Mouse (Mus musculus) kidney, embryonic 14.5 days (tissue): ENCODE measurements around the gene Pan2. TPM values are rescaled to one million over a fixed set of nuclear protein-coding genes. Genes with fewer than 3 reads are reported as not detected.

Experiments used
- ATAC-seq: fragments of 200-750 bp; cut with Nextera tagmentation; 2 replicates; pipeline ENCODE4 v1.8.0; 2017; ENCODE audit warnings: moderate number of reproducible peaks, mild to moderate bottlenecking, moderate TSS enrichment, moderate library complexity; ENCODE audit not compliant: low FRiP score, low TSS enrichment
- H3K27ac ChIP-seq: fragments of 300-500 bp; sonication (generic); 2 replicates; pipeline ENCODE4 v1.5.1; 2014; ENCODE audit warnings: low read depth, mild to moderate bottlenecking, low read length, moderate library complexity, mixed read lengths
- H3K27me3 ChIP-seq: fragments of 300-500 bp; sonication (generic); 2 replicates; pipeline ENCODE4 v1.6.1; 2014; ENCODE audit warnings: mild to moderate bottlenecking, low read length; ENCODE audit not compliant: control insufficient read depth, insufficient read depth
- H3K36me3 ChIP-seq: fragments of 300-500 bp; sonication (generic); 2 replicates; pipeline ENCODE4 v1.6.1; 2014; ENCODE audit warnings: low read length, mixed read lengths; ENCODE audit not compliant: control insufficient read depth, insufficient read depth
- H3K4me1 ChIP-seq: fragments of 300-500 bp; sonication (generic); 2 replicates; pipeline ENCODE4 v1.6.1; 2014; ENCODE audit warnings: low read length, mixed read lengths; ENCODE audit not compliant: control insufficient read depth, insufficient read depth
- H3K4me2 ChIP-seq: fragments of 300-500 bp; sonication (generic); replicated peaks from 2 replicates; pipeline ENCODE4 v1.6.1; 2014; ENCODE audit warnings: low read depth, mild to moderate bottlenecking, low read length
- H3K4me3 ChIP-seq: fragments of 300-500 bp; sonication (generic); 2 replicates; pipeline ENCODE4 v1.5.1; 2014; ENCODE audit warnings: mild to moderate bottlenecking, low read length
- H3K9ac ChIP-seq: fragments of 300-500 bp; sonication (generic); 2 replicates; pipeline ENCODE4 v1.6.1; 2014; ENCODE audit warnings: low read depth, mild to moderate bottlenecking, low read length, moderate library complexity
- H3K9me3 ChIP-seq: fragments of 300-500 bp; sonication (generic); 2 replicates; pipeline ENCODE4 v1.6.1; 2016; ENCODE audit warnings: low read length; ENCODE audit not compliant: control insufficient read depth
- WGBS: fragments of 180-500 bp; shearing (Covaris S2); extraction: QIAGEN DNeasy Blood & Tissue Kit; methylation state at CpG from one replicate; pipeline ENCODE4 v1.1.7; 2014; 5-methylcytosine and 5-hydroxymethylcytosine counted together
- polyA plus RNA-seq: library from polyadenylated mRNA; unstranded; fragments of >200 nt; fragmentation: Nextera tagmentation; extraction: Ambion mirVana; gene quantifications from 2 replicates; pipeline ENCODE4 v1.2.1, GENCODE M21; 2014

Pan2 gene
- polyA plus RNA-seq, 1 experiment from 2014 or later: 44.0 TPM

GRCm38 (mm10) chr10:128336597-128336996 lies 33.5 kb downstream of the Pan2 start:
- no peaks in the 10 kb centered on the region for H3K9me3 ChIP-seq
- WGBS: 84% methylated on average over 3 of the region's 3 CpGs
- no peak overlapping the region; the same call in 1 of the 2 replicates for H3K9ac ChIP-seq
- H3K27me3 ChIP-seq: no peaks in the 10 kb centered on the region
- H3K36me3 ChIP-seq: peaks cover 7% of the 10 kb centered on the region
- H3K4me2 ChIP-seq: peak overlapping the region; percentile 63
- no peak overlapping the region for H3K27ac ChIP-seq
- no peak for ATAC-seq
- H3K4me1 ChIP-seq: peaks cover 20% of the 10 kb centered on the region
- no peak overlapping the region; the same call in 1 of the 2 replicates for H3K4me3 ChIP-seq

- Histone ChIP-seq H3K27me3 (no peaks in the 10 kb centered on the region), H3K4me3 (peak within 1 kb of the TSS; percentile 86), H3K4me1 (peaks cover 20% of the 10 kb centered on the region), H3K4me2 (peak within 1 kb of the TSS; percentile 85), H3K9ac (peak within 1 kb of the TSS; percentile 85), H3K36me3 (peaks cover 7% of the 10 kb centered on the region), H3K9me3 (no peaks in the 10 kb centered on the region), H3K27ac (peak within 1 kb of the TSS; percentile 87)
- ATAC-seq: peak; percentile 98
- under 1% methylated on average over 61 of the region's 61 CpGs for WGBS
Observed at GRCm38 (mm10) chr10:128337306-128338181, 34.4 kb downstream of the Pan2 start, which contains the start of gene Cs. Gene Cs (plus strand): TSS chr10:128337734.

GRCm38 (mm10) chr10:128338415-128338814 lies 35.3 kb downstream of the Pan2 start:
- Histone ChIP-seq H3K4me1 (peaks cover 23% of the 10 kb centered on the region), H3K4me3 (peak overlapping the region; percentile 86), H3K27me3 (no peaks in the 10 kb centered on the region), H3K36me3 (peaks cover 7% of the 10 kb centered on the region), H3K9me3 (no peaks in the 10 kb centered on the region), H3K9ac (peak overlapping the region; percentile 85), H3K27ac (peak overlapping the region; percentile 87), H3K4me2 (peak overlapping the region; percentile 85)
- WGBS: 17% methylated on average over 5 of the region's 5 CpGs
- no peak; the same call in 1 of the 2 replicates for ATAC-seq

GRCm38 (mm10) chr10:128338948-128339347 lies 35.8 kb downstream of the Pan2 start:
- Histone ChIP-seq H3K9me3 (no peaks in the 10 kb centered on the region), H3K4me3 (peak overlapping the region; percentile 86), H3K4me2 (peak overlapping the region; percentile 85), H3K9ac (peak overlapping the region; percentile 85; the same call in 1 of the 2 replicates), H3K4me1 (peaks cover 24% of the 10 kb centered on the region), H3K27ac (no peak overlapping the region), H3K27me3 (no peaks in the 10 kb centered on the region), H3K36me3 (peaks cover 7% of the 10 kb centered on the region)
- WGBS: 86% methylated on average over 2 of the region's 2 CpGs
- no peak for ATAC-seq

GRCm38 (mm10) chr10:128340257-128340656 lies 37.1 kb downstream of the Pan2 start:
- Histone ChIP-seq H3K4me3 (no peak overlapping the region), H3K4me2 (no peak overlapping the region), H3K36me3 (peaks cover 7% of the 10 kb centered on the region), H3K27ac (no peak overlapping the region), H3K9me3 (no peaks in the 10 kb centered on the region), H3K9ac (no peak overlapping the region), H3K4me1 (peaks cover 32% of the 10 kb centered on the region), H3K27me3 (no peaks in the 10 kb centered on the region)
- ATAC-seq: no peak
- 91% methylated on average over 2 of the region's 2 CpGs for WGBS

GRCm38 (mm10) chr10:128343436-128343835 lies 40.3 kb downstream of the Pan2 start:
- no peak overlapping the region for H3K4me3 ChIP-seq
- no peaks in the 10 kb centered on the region for H3K27me3 ChIP-seq
- peaks cover 7% of the 10 kb centered on the region for H3K36me3 ChIP-seq
- H3K9me3 ChIP-seq: no peaks in the 10 kb centered on the region
- H3K4me1 ChIP-seq: peaks cover 25% of the 10 kb centered on the region
- no peak for ATAC-seq
- no peak overlapping the region for H3K4me2 ChIP-seq
- H3K27ac ChIP-seq: no peak overlapping the region
- no peak overlapping the region for H3K9ac ChIP-seq
- WGBS: 84% methylated on average over 1 of the region's 1 CpGs

GRCm38 (mm10) chr10:128344568-128345275 lies 41.6 kb downstream of the Pan2 start:
- no peak overlapping the region for H3K4me3 ChIP-seq
- peaks cover 12% of the 10 kb centered on the region for H3K4me1 ChIP-seq
- H3K9me3 ChIP-seq: no peaks in the 10 kb centered on the region
- peak overlapping the region; percentile 4; the same call in 1 of the 2 replicates for H3K4me2 ChIP-seq
- peak; percentile 62; the same call in 1 of the 2 replicates for ATAC-seq
- H3K27ac ChIP-seq: peak overlapping the region; percentile 34; the same call in 1 of the 2 replicates
- H3K27me3 ChIP-seq: no peaks in the 10 kb centered on the region
- peaks cover 7% of the 10 kb centered on the region for H3K36me3 ChIP-seq
- 47% methylated on average over 7 of the region's 7 CpGs for WGBS
- no peak overlapping the region for H3K9ac ChIP-seq

- Histone ChIP-seq H3K27me3 (no peaks in the 10 kb centered on the region), H3K9ac (no peak overlapping the region), H3K4me3 (no peak overlapping the region), H3K9me3 (no peaks in the 10 kb centered on the region), H3K36me3 (peaks cover 26% of the 10 kb centered on the region), H3K27ac (no peak overlapping the region), H3K4me1 (peaks cover 12% of the 10 kb centered on the region), H3K4me2 (no peak overlapping the region)
- no peak for ATAC-seq
- 90% methylated on average over 8 of the region's 8 CpGs for WGBS
Observed at GRCm38 (mm10) chr10:128347541-128347940, 44.4 kb downstream of the Pan2 start.
